In genomic region chr6:94407751-94408150, GRCm38 (mm10) we compare ENCODE assay signal across 29 mouse cellular contexts.
DNase-seq lines count a peak whose midpoint lies in the region; ATAC-seq and TF ChIP-seq lines count a peak whose summit lies in the region.
"Had no signal": no experiment of that assay in that cellular context is flagged by ENCODE, and none has a peak within 500 bp of the region (broad histone marks: within the 10 kb centered on the region; RNA-seq: fewer than 3 reads in every experiment).

No protein-coding gene starts in this region.

- DNase-seq in forebrain, postnatal 0 days = no peak
- peak; percentile 8 for DNase-seq in neural tube, embryonic 11.5 days (ENCODE audit: low spot score)
- DNase-seq in neural tube, embryonic 10.5 days (ENCODE audit: extremely low spot score, low spot score) = no peak
- DNase-seq: adrenal gland, postnatal 25 days; B cell, adult 2 months; cerebellum, adult 18-20 months; cerebellum, postnatal 25 days; gastrocnemius, postnatal 25 days; heart, adult 18-20 months; heart, postnatal 36 days; kidney, adult 9 months; kidney, postnatal 14 days; liver; lung, adult 2 months; lung, postnatal 10 days; midbrain, embryonic 14.5 days; right cerebral cortex, postnatal 25 days had no signal

- peak; percentile 81 for ATAC-seq in forebrain, embryonic 13.5 days
- no peak for ATAC-seq in forebrain, postnatal 0 days
- no peak for ATAC-seq in neural tube, embryonic 11.5 days (ENCODE audit: insufficient read depth, low FRiP score, low TSS enrichment)
- ATAC-seq in forebrain, embryonic 16.5 days = peak; percentile 64
- no peak for ATAC-seq in kidney, embryonic 14.5 days (ENCODE audit: low FRiP score, low TSS enrichment)
- ATAC-seq: intestine, postnatal 0 days had no signal

- no peak for TF ChIP-seq CTCF in forebrain, postnatal 0 days (IDR thresholded peaks at IDR 0.05; ENCODE audit: low read depth)

- no peak overlapping the region for H3K9ac ChIP-seq in forebrain, embryonic 13.5 days
- H3K9ac ChIP-seq in forebrain, postnatal 0 days = no peak overlapping the region
- no peak overlapping the region for H3K9ac ChIP-seq in neural tube, embryonic 11.5 days (ENCODE audit: low read length)
- no peak overlapping the region for H3K9ac ChIP-seq in forebrain, embryonic 16.5 days (replicated peaks; ENCODE audit: low read depth, low read length)
- no peak overlapping the region for H3K9ac ChIP-seq in kidney, embryonic 14.5 days (ENCODE audit: low read depth, low read length)
- H3K9ac ChIP-seq: embryonic facial prominence, embryonic 13.5 days; heart, embryonic 15.5 days; hindbrain, embryonic 13.5 days; liver, embryonic 14.5 days; neural tube, embryonic 13.5 days; stomach, embryonic 15.5 days had no signal

- no peak overlapping the region for H3K4me3 ChIP-seq in forebrain, embryonic 13.5 days
- H3K4me3 ChIP-seq in forebrain, postnatal 0 days (ENCODE audit: low read depth, low read length) = no peak overlapping the region
- H3K4me3 ChIP-seq in neural tube, embryonic 11.5 days (ENCODE audit: low read depth, low read length) = no peak overlapping the region
- no peak overlapping the region for H3K4me3 ChIP-seq in forebrain, embryonic 16.5 days (replicated peaks; ENCODE audit: low read length)
- no peak overlapping the region for H3K4me3 ChIP-seq in kidney, embryonic 14.5 days (ENCODE audit: low read length)
- H3K4me3 ChIP-seq: embryonic facial prominence, embryonic 13.5 days; erythroblast, embryonic 14.5 days; heart, embryonic 15.5 days; hindbrain, embryonic 13.5 days; neural tube, embryonic 13.5 days; stomach, embryonic 15.5 days had no signal

- H3K27me3 ChIP-seq in forebrain, embryonic 13.5 days = peaks cover 3% of the 10 kb centered on the region; the same call in 1 of the 2 replicates
- no peaks in the 10 kb centered on the region for H3K27me3 ChIP-seq in forebrain, postnatal 0 days (ENCODE audit: insufficient read depth, low read length)
- no peaks in the 10 kb centered on the region for H3K27me3 ChIP-seq in neural tube, embryonic 11.5 days (ENCODE audit: control insufficient read depth, insufficient read depth, low read length)
- H3K27me3 ChIP-seq in forebrain, embryonic 16.5 days (replicated peaks; ENCODE audit: control insufficient read depth, insufficient read depth, low read length) = no peaks in the 10 kb centered on the region
- H3K27me3 ChIP-seq in kidney, embryonic 14.5 days (ENCODE audit: control insufficient read depth, insufficient read depth, low read length) = no peaks in the 10 kb centered on the region
- H3K27me3 ChIP-seq: embryonic facial prominence, embryonic 13.5 days; heart, embryonic 15.5 days; hindbrain, embryonic 13.5 days; stomach, embryonic 15.5 days had no signal

- WGBS in forebrain, embryonic 13.5 days = 11% methylated on average over 4 of the region's 4 CpGs
- 21% methylated on average over 4 of the region's 4 CpGs for WGBS in forebrain, postnatal 0 days
- 52% methylated on average over 4 of the region's 4 CpGs for WGBS in neural tube, embryonic 11.5 days
- 14% methylated on average over 4 of the region's 4 CpGs for WGBS in forebrain, embryonic 16.5 days
- WGBS in kidney, embryonic 14.5 days = 77% methylated on average over 4 of the region's 4 CpGs

- no peak overlapping the region for H3K4me2 ChIP-seq in forebrain, embryonic 13.5 days
- no peak overlapping the region for H3K4me2 ChIP-seq in forebrain, postnatal 0 days (ENCODE audit: low read depth)
- no peak overlapping the region for H3K4me2 ChIP-seq in neural tube, embryonic 11.5 days (ENCODE audit: low read depth)
- no peak overlapping the region for H3K4me2 ChIP-seq in forebrain, embryonic 16.5 days (ENCODE audit: low read length)
- no peak overlapping the region for H3K4me2 ChIP-seq in kidney, embryonic 14.5 days (replicated peaks; ENCODE audit: low read depth, low read length)
- H3K4me2 ChIP-seq: embryonic facial prominence, embryonic 13.5 days; heart, embryonic 15.5 days; hindbrain, embryonic 13.5 days; neural tube, embryonic 13.5 days; stomach, embryonic 15.5 days had no signal

- no peaks in the 10 kb centered on the region for H3K9me3 ChIP-seq in forebrain, embryonic 13.5 days (replicated peaks)
- no peaks in the 10 kb centered on the region for H3K9me3 ChIP-seq in forebrain, postnatal 0 days (ENCODE audit: low read length)
- H3K9me3 ChIP-seq in neural tube, embryonic 11.5 days (ENCODE audit: control insufficient read depth, low read length) = no peaks in the 10 kb centered on the region
- no peaks in the 10 kb centered on the region for H3K9me3 ChIP-seq in forebrain, embryonic 16.5 days (ENCODE audit: control insufficient read depth, low read length)
- no peaks in the 10 kb centered on the region for H3K9me3 ChIP-seq in kidney, embryonic 14.5 days (ENCODE audit: control insufficient read depth, low read length)
- H3K9me3 ChIP-seq: embryonic facial prominence, embryonic 13.5 days; heart, embryonic 15.5 days; hindbrain, embryonic 13.5 days; neural tube, embryonic 13.5 days; stomach, embryonic 15.5 days had no signal

- peaks cover 8% of the 10 kb centered on the region; the same call in 1 of the 2 replicates for H3K4me1 ChIP-seq in forebrain, embryonic 13.5 days
- H3K4me1 ChIP-seq in forebrain, postnatal 0 days (ENCODE audit: insufficient read depth) = no peaks in the 10 kb centered on the region
- no peaks in the 10 kb centered on the region for H3K4me1 ChIP-seq in neural tube, embryonic 11.5 days (ENCODE audit: control insufficient read depth, insufficient read depth, low read length)
- H3K4me1 ChIP-seq in forebrain, embryonic 16.5 days (replicated peaks; ENCODE audit: control insufficient read depth, insufficient read depth, low read length) = no peaks in the 10 kb centered on the region
- H3K4me1 ChIP-seq in kidney, embryonic 14.5 days (ENCODE audit: control insufficient read depth, insufficient read depth, low read length) = no peaks in the 10 kb centered on the region
- H3K4me1 ChIP-seq: embryonic facial prominence, embryonic 13.5 days; hindbrain, embryonic 13.5 days; neural tube, embryonic 13.5 days; stomach, embryonic 15.5 days had no signal

- H3K27ac ChIP-seq in forebrain, embryonic 13.5 days = no peak overlapping the region
- H3K27ac ChIP-seq in forebrain, postnatal 0 days (ENCODE audit: low read depth, low read length) = no peak overlapping the region
- H3K27ac ChIP-seq in neural tube, embryonic 11.5 days (ENCODE audit: low read depth, low read length) = no peak overlapping the region
- H3K27ac ChIP-seq in forebrain, embryonic 16.5 days (ENCODE audit: low read length) = no peak overlapping the region
- H3K27ac ChIP-seq in kidney, embryonic 14.5 days (ENCODE audit: low read depth, low read length) = no peak overlapping the region
- H3K27ac ChIP-seq: embryonic facial prominence, embryonic 13.5 days; hindbrain, embryonic 13.5 days; liver, embryonic 14.5 days; macrophage; neural tube, embryonic 13.5 days; stomach, embryonic 15.5 days had no signal

- no peaks in the 10 kb centered on the region for H3K36me3 ChIP-seq in forebrain, embryonic 13.5 days (ENCODE audit: poor library complexity, severe bottlenecking)
- no peaks in the 10 kb centered on the region for H3K36me3 ChIP-seq in forebrain, postnatal 0 days (ENCODE audit: insufficient read depth)
- H3K36me3 ChIP-seq in neural tube, embryonic 11.5 days (ENCODE audit: control insufficient read depth, insufficient read depth, low read length) = no peaks in the 10 kb centered on the region
- no peaks in the 10 kb centered on the region for H3K36me3 ChIP-seq in forebrain, embryonic 16.5 days (ENCODE audit: control insufficient read depth, insufficient read depth)
- no peaks in the 10 kb centered on the region for H3K36me3 ChIP-seq in kidney, embryonic 14.5 days (ENCODE audit: control insufficient read depth, insufficient read depth, low read length)
- H3K36me3 ChIP-seq: embryonic facial prominence, embryonic 13.5 days; heart, embryonic 15.5 days; hindbrain, embryonic 13.5 days; neural tube, embryonic 13.5 days; stomach, embryonic 15.5 days had no signal

Comparison
In these comparisons a context has a peak if more than half of its experiments do, and no peak if none do; other contexts are left out.
1. ATAC-seq: peak in forebrain, embryonic 13.5 days (single experiment) and forebrain, embryonic 16.5 days (single experiment); none in forebrain, postnatal 0 days (single experiment), neural tube, embryonic 11.5 days (single experiment) and kidney, embryonic 14.5 days (single experiment).